Mouse (Mus musculus) liver, embryonic 13.5 days (tissue): ENCODE data around the gene Pla1a. TPM values are rescaled to one million over a fixed set of nuclear protein-coding genes. Genes with fewer than 3 reads are reported as not detected.
"Not testable (repeated sequence)": the region's sequence is repeated elsewhere in the genome, so short reads cannot be mapped to it uniquely, and the experiment has no call there.

ENCODE experiments used
- ATAC-seq: fragments of 200-750 bp; cut with Nextera tagmentation; 2 replicates; pipeline ENCODE4 v1.8.0; 2017; ENCODE audit warnings: low read depth, mild to moderate bottlenecking, moderate number of reproducible peaks, moderate library complexity
- DNase-seq: peaks from one replicate; pipeline ENCODE4 v3.0.0; 2022
- H3K27ac ChIP-seq: fragments of 300-500 bp; sonication (generic); 2 replicates; pipeline ENCODE4 v1.5.1; 2015; ENCODE audit warnings: moderate library complexity, mild to moderate bottlenecking, inconsistent platforms
- H3K27me3 ChIP-seq: fragments of 300-500 bp; sonication (generic); 2 replicates; pipeline ENCODE4 v1.6.1; 2015; ENCODE audit warnings: mild to moderate bottlenecking, inconsistent platforms
- H3K36me3 ChIP-seq: fragments of 300-500 bp; sonication (generic); 2 replicates; pipeline ENCODE4 v1.6.1; 2015; ENCODE audit warnings: mild to moderate bottlenecking, inconsistent platforms
- H3K4me1 ChIP-seq: fragments of 300-500 bp; sonication (generic); replicated peaks from 2 replicates; pipeline ENCODE4 v1.6.1; 2015; ENCODE audit warnings: inconsistent platforms
- H3K4me2 ChIP-seq: fragments of 300-500 bp; sonication (generic); 2 replicates; pipeline ENCODE4 v1.6.1; 2015; ENCODE audit warnings: inconsistent platforms, mild to moderate bottlenecking, moderate library complexity
- H3K4me3 ChIP-seq: fragments of 300-500 bp; sonication (generic); replicated peaks from 2 replicates; pipeline ENCODE4 v1.5.1; 2015; ENCODE audit warnings: mild to moderate bottlenecking, inconsistent platforms
- H3K9ac ChIP-seq: fragments of 300-500 bp; sonication (generic); 2 replicates; pipeline ENCODE4 v1.6.1; 2015; ENCODE audit warnings: mild to moderate bottlenecking, inconsistent platforms
- H3K9me3 ChIP-seq: fragments of 300-500 bp; sonication (generic); replicated peaks from 2 replicates; pipeline ENCODE4 v1.6.1; 2016; ENCODE audit warnings: inconsistent platforms
- WGBS: fragments of 180-500 bp; shearing (Covaris S2); methylation state at CpG from one replicate; pipeline ENCODE4 v1.1.7; 2015; ENCODE audit not compliant: insufficient replicate concordance; 5-methylcytosine and 5-hydroxymethylcytosine counted together
- polyA plus RNA-seq: library from polyadenylated mRNA; unstranded; fragments of >200 nt; fragmentation: Nextera tagmentation; extraction: Ambion mirVana; gene quantifications from 2 replicates; pipeline ENCODE4 v1.2.1, GENCODE M21; 2015

The Pla1a gene
- polyA plus RNA-seq, 1 experiment from 2014 or later = 8.4 TPM

- Histone ChIP-seq H3K9me3 (no peaks in the 10 kb centered on the region), H3K4me2 (no peak within 1 kb of the TSS), H3K27ac (0 out of 2 replicates have a peak within 1 kb of the TSS, but pooled peaks have one; percentile 75), H3K9ac (peak within 1 kb of the TSS; percentile 9; the same call in 1 of the 2 replicates), H3K4me1 (peaks cover 52% of the 10 kb centered on the region), H3K36me3 (no peaks in the 10 kb centered on the region), H3K4me3 (no peak within 1 kb of the TSS), H3K27me3 (no peaks in the 10 kb centered on the region)
- 66% methylated on average over 17 of the region's 17 CpGs for WGBS
- no peak for DNase-seq
- no peak for ATAC-seq
Observed at GRCm38 (mm10) chr16:38455511-38456418, 22.8 kb upstream of the Pla1a start, which contains the start of gene Cd80. Gene Cd80, plus strand, starts transcription at chr16:38455561.

- no peak for ATAC-seq
- peaks cover 5% of the 10 kb centered on the region for H3K36me3 ChIP-seq
- DNase-seq = no peak
- no peaks in the 10 kb centered on the region for H3K9me3 ChIP-seq
- WGBS = 71% methylated on average over 11 of the region's 11 CpGs
- H3K4me3 ChIP-seq = no peak overlapping the region
- H3K4me1 ChIP-seq = peaks cover 63% of the 10 kb centered on the region
- peak overlapping the region; percentile 9; the same call in 1 of the 2 replicates for H3K9ac ChIP-seq
- H3K27me3 ChIP-seq = no peaks in the 10 kb centered on the region
- 0 out of 2 replicates have a peak overlapping the region, but pooled peaks have one; percentile 75 for H3K27ac ChIP-seq
- H3K4me2 ChIP-seq = no peak overlapping the region
Observed at GRCm38 (mm10) chr16:38454533-38455254, 21.7 kb upstream of the Pla1a start.

GRCm38 (mm10) chr16:38453952-38454351 lies 21.0 kb upstream of the Pla1a start:
- WGBS = 17% methylated on average over 4 of the region's 4 CpGs
- Histone ChIP-seq H3K9ac (no peak overlapping the region), H3K27ac (peak overlapping the region; percentile 75), H3K27me3 (no peaks in the 10 kb centered on the region), H3K36me3 (peaks cover 9% of the 10 kb centered on the region), H3K4me2 (no peak overlapping the region), H3K4me3 (no peak overlapping the region), H3K9me3 (no peaks in the 10 kb centered on the region), H3K4me1 (peaks cover 61% of the 10 kb centered on the region)
- peak; percentile 42 for DNase-seq
- peak; percentile 47 for ATAC-seq

- DNase-seq (no peak), ATAC-seq (no peak)
- Histone ChIP-seq H3K9ac (peak overlapping the region; percentile 92), H3K4me2 (peak overlapping the region; percentile 88), H3K9me3 (no peaks in the 10 kb centered on the region), H3K4me3 (peak overlapping the region; percentile 75), H3K27ac (peak overlapping the region; percentile 83), H3K27me3 (no peaks in the 10 kb centered on the region), H3K36me3 (peaks cover 10% of the 10 kb centered on the region), H3K4me1 (peaks cover 53% of the 10 kb centered on the region)
- WGBS = 36% methylated on average over 3 of the region's 3 CpGs
Observed at GRCm38 (mm10) chr16:38453203-38453553, 20.2 kb upstream of the Pla1a start.

GRCm38 (mm10) chr16:38452442-38453202 lies 19.7 kb upstream of the Pla1a start, which contains the start of gene Adprh:
Gene Adprh, minus strand, starts transcription at chr16:38452703.
- H3K9me3 ChIP-seq = no peaks in the 10 kb centered on the region
- peak; percentile 93 for ATAC-seq
- H3K4me2 ChIP-seq = peak within 1 kb of the TSS; percentile 88
- H3K9ac ChIP-seq = peak within 1 kb of the TSS; percentile 92
- no peaks in the 10 kb centered on the region for H3K27me3 ChIP-seq
- peaks cover 51% of the 10 kb centered on the region for H3K4me1 ChIP-seq
- peaks cover 16% of the 10 kb centered on the region for H3K36me3 ChIP-seq
- peak within 1 kb of the TSS; percentile 83 for H3K27ac ChIP-seq
- H3K4me3 ChIP-seq = peak within 1 kb of the TSS; percentile 75
- peak; percentile 91 for DNase-seq
- under 1% methylated on average over 47 of the region's 61 CpGs for WGBS

GRCm38 (mm10) chr16:38451421-38452205 lies 18.7 kb upstream of the Pla1a start:
- peak overlapping the region; percentile 88 for H3K4me2 ChIP-seq
- H3K4me3 ChIP-seq = peak overlapping the region; percentile 75
- no peaks in the 10 kb centered on the region for H3K9me3 ChIP-seq
- DNase-seq (no peak), ATAC-seq (no peak)
- peak overlapping the region; percentile 83 for H3K27ac ChIP-seq
- WGBS = 40% methylated on average over 12 of the region's 12 CpGs
- peaks cover 46% of the 10 kb centered on the region for H3K4me1 ChIP-seq
- peaks cover 26% of the 10 kb centered on the region for H3K36me3 ChIP-seq
- H3K9ac ChIP-seq = peak overlapping the region; percentile 92
- H3K27me3 ChIP-seq = no peaks in the 10 kb centered on the region

- Histone ChIP-seq H3K27ac (peak overlapping the region; percentile 50; the same call in 1 of the 2 replicates), H3K4me1 (peaks cover 46% of the 10 kb centered on the region), H3K9ac (no peak overlapping the region), H3K4me2 (no peak overlapping the region), H3K9me3 (no peaks in the 10 kb centered on the region), H3K36me3 (peaks cover 35% of the 10 kb centered on the region), H3K4me3 (no peak overlapping the region), H3K27me3 (no peaks in the 10 kb centered on the region)
- ATAC-seq (no peak), DNase-seq (no peak)
- WGBS = 70% methylated on average over 7 of the region's 7 CpGs
Observed at GRCm38 (mm10) chr16:38450707-38451106, 17.8 kb upstream of the Pla1a start.

GRCm38 (mm10) chr16:38448458-38448857 lies 15.5 kb upstream of the Pla1a start:
- H3K9ac ChIP-seq = no peak overlapping the region
- DNase-seq (no peak), ATAC-seq (no peak)
- no peaks in the 10 kb centered on the region for H3K27me3 ChIP-seq
- peaks cover 29% of the 10 kb centered on the region for H3K4me1 ChIP-seq
- no peak overlapping the region for H3K4me2 ChIP-seq
- WGBS = 83% methylated on average over 12 of the region's 12 CpGs
- H3K36me3 ChIP-seq = peaks cover 54% of the 10 kb centered on the region
- H3K9me3 ChIP-seq = no peaks in the 10 kb centered on the region
- no peak overlapping the region for H3K27ac ChIP-seq
- H3K4me3 ChIP-seq = no peak overlapping the region

- Histone ChIP-seq H3K9ac (no peak overlapping the region), H3K36me3 (peaks cover 54% of the 10 kb centered on the region), H3K4me3 (no peak overlapping the region), H3K27ac (no peak overlapping the region), H3K4me1 (peaks cover 24% of the 10 kb centered on the region), H3K4me2 (no peak overlapping the region), H3K9me3 (no peaks in the 10 kb centered on the region), H3K27me3 (no peaks in the 10 kb centered on the region)
- no peak for DNase-seq
- WGBS = 89% methylated on average over 21 of the region's 21 CpGs
- no peak for ATAC-seq
Observed at GRCm38 (mm10) chr16:38447366-38447765, 14.4 kb upstream of the Pla1a start.

- DNase-seq, H3K27me3 ChIP-seq, H3K9me3 ChIP-seq, H3K4me3 ChIP-seq, H3K9ac ChIP-seq, H3K27ac ChIP-seq, H3K4me2 ChIP-seq, ATAC-seq: not testable (repeated sequence)
- 70% methylated on average over 2 of the region's 2 CpGs for WGBS
- Histone ChIP-seq H3K36me3 (peaks cover 54% of the 10 kb centered on the region), H3K4me1 (peaks cover 13% of the 10 kb centered on the region)
Observed at GRCm38 (mm10) chr16:38446141-38446540, 13.2 kb upstream of the Pla1a start.
